Mouse (Mus musculus) ovary, postnatal 36 days (tissue): Measurements from ENCODE around the gene Olfr1219.

Source experiments
- DNase-seq: peaks from one replicate; pipeline ENCODE4 v3.0.0; 2022; ENCODE audit warnings: low spot score, mixed read lengths

Gene Olfr1219

DNA sequence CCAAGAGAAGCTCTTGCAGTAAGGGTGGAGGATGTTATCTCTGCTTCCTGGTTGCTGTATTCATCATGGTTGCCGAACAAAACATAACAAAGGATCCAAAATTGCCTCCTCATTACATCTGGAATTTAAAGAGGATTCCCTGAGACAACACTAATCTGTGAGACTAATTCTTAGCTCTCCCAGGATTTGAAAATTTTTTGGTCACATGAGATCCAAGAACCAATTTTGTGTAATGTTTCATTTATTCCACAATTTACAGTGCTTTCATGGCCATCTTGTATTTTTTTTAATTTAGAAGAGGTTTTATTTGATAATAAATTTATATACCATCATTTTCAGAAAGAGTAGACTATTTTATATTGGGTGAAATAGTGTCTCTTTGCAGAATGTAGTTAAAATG is at the start of gene Olfr1219:
Gene Olfr1219, minus strand, starts transcription at position 101 of the 400 bp plus-strand sequence.
- no peak for DNase-seq

DNA sequence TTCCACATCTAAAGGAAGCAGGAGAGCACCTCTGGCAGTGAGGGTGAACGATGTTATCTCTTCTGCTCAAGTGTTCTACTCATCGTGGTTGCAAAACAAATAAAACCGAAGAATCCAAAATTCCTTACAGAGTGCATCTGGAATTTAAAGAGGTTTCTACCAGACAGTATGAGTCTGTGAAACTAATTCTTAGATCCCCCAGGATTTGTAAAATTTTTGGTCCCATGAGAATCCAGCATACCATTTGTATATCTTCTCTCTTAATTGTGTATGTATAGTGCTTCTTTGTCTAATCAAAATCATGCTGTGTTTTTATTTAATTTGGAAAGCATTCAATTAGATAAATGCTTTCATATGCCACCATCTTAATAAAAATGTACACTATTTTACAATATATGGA is 49.6 kb upstream of the Olfr1219 start, which contains the start of gene Olfr1222:
Gene Olfr1222, minus strand, starts transcription at position 101 of the 400 bp plus-strand sequence.
- no peak for DNase-seq

DNA sequence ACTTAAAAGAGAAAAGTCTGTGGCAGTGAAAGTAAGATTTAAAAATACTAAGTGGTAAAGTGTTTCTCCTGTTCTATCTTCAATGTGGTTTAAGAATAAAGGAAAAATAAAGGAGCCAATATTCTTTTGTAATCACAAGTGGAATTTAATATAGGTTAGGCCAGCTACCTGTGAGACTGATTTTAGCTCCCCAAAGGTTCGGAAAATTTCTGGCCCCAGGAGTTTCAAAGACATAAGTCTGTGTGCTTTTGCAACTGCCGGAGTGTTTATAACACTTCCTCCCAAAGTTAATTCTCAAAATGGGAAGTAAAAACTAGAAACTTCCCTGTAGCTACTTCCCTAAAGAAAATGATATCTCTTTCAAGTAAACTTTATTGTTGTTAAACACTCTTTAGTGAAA is 33.9 kb upstream of the Olfr1219 start, which contains the start of gene Olfr1221:
Gene Olfr1221, minus strand, starts transcription at position 101 of the 400 bp plus-strand sequence.
- no peak for DNase-seq

DNA sequence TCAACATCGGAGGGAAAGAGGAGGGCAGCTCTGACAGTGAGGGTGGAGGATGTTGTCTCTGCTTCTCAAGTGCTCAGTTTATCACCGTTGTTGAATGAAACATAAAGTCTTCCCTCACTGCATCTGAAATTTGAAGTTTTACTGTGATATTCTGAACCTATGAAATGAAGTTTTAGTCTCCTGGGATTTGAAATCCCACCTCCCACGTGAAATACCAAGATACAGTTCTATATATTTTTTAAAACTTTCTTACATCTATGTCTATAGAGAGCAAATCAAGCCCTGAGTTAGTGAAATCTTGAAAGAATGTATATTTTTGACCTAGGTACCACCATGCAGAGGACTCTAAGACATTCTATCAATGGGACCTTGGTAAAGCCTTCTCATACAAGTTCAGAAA is 23.4 kb upstream of the Olfr1219 start, which contains the start of gene Olfr1220:
Gene Olfr1220, minus strand, starts transcription at position 101 of the 400 bp plus-strand sequence.
- no peak for DNase-seq

DNA sequence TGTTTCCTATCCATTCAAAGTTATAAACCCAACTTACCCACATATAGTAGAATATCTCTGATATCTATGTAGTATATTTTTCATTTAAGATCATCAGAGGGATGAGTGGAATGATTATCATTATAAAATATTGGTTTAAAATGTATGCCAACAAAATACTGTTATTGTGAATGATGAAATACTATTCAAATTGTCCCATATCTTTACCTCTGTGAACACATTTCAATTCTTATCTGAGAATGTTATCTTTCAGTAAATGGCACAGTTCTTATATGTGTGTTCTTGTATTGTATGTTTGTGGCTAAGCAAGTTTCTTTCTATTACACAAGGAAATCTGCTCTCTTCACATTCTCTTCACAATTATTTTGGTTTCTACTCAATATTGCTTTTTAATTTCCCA is 22.3 kb upstream of the Olfr1219 start:
- no peak for DNase-seq

DNA sequence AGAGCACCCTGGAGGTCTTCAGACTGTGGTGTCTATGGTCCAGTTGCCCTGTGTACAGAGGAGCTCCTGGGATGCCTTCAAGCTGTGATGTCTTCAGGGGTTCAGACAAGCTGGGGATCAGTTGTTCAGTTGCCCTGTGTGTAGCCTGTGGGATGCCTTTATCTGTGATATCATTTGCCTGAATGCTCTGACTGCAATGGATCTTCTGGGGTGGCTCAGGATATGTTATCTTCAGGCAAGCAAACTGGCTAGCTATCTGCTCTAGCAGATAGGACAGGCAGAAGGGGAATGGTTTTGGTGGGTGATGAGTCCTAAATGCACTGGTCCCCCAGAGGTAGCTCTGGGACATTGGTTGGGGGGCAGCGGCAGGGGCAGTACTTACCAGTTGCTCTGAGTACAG is 10.5 kb upstream of the Olfr1219 start:
- no peak for DNase-seq

DNA sequence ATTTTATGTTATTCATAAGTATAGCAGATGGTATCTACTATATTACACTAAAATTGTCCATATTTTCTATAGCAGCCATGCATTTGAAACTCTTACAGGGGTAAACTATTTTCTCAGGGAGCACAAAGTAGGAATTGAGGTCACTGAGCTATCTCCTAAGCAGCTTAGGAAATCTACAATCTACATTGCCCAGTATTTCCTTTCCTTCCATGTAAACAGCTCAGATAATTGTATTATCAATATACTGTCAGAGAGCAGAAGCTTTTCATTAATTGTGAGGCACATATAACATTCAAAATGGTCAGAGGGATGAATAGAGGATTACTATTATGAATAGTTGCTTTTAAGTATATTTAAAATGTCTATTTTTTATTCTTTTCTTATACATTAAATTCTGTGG is 1.8 kb downstream of the Olfr1219 start:
- no peak for DNase-seq

DNA sequence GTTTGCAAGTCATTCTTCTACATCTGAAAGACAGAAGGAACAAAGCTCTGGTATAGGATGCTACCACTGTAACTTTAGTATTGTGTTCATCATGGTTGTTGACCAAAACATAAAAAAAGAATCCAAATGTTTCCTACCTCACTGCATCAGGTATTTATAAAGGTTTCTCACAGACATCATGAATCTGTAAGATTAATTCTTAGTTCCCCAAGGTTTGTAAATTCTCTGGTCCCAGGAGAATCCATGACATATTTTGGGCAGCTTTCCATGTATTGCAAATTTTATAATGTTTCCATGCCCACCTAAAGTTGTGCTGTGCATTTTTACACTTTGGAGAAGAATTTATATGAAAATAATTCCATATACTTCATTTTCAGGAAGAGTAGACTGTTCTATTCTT is 22.2 kb downstream of the Olfr1219 start, which contains the start of gene Olfr1218:
Gene Olfr1218, minus strand, starts transcription at position 101 of the 400 bp plus-strand sequence.
- no peak for DNase-seq

DNA sequence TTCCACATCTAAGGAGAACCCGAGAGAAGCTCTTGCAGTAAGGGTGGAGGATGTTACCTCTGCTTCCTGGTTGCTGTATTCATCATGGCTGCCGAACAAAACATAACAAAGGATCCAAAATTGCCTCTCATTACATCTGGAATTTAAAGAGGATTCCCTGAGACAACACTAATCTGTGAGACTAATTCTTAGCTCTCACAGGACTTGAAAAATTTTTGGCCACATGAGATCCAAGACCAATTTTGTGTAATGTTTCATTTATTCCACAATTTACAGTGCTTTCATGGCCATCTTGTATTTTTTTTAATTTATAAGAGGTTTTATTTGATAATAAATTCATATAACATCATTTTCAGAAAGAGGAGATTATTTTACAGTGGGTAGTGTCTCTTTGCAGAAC is 51.3 kb downstream of the Olfr1219 start, which contains the start of gene Olfr1217:
Gene Olfr1217, minus strand, starts transcription at position 101 of the 400 bp plus-strand sequence.
- no peak for DNase-seq
